Mouse (Mus musculus) hindbrain, embryonic 11.5 days (tissue): ENCODE measurements around the gene Mcemp1. TPM values are rescaled to one million over a fixed set of nuclear protein-coding genes. Genes with fewer than 3 reads are reported as not detected.
A peak's percentile ranks its signal among the peaks of the same experiment; 100 is the strongest.

Source experiments
- ATAC-seq: fragments of 200-750 bp; cut with Nextera tagmentation; 2 replicates; pipeline ENCODE4 v1.8.0; 2017; ENCODE audit warnings: mild to moderate bottlenecking, moderate TSS enrichment, moderate library complexity; ENCODE audit not compliant: low FRiP score
- DNase-seq: peaks from one replicate; pipeline ENCODE4 v3.0.0-alpha.2; 2015; ENCODE audit warnings: low spot score
- H3K27ac ChIP-seq: fragments of 300-500 bp; sonication (generic); 2 replicates; pipeline ENCODE4 v1.5.1; 2014; ENCODE audit warnings: mild to moderate bottlenecking, low read depth, low read length
- H3K27me3 ChIP-seq: fragments of 300-500 bp; sonication (generic); 2 replicates; pipeline ENCODE4 v1.6.1; 2014; ENCODE audit warnings: mild to moderate bottlenecking, low read length, moderate library complexity, mixed read lengths; ENCODE audit not compliant: control insufficient read depth, insufficient read depth
- H3K36me3 ChIP-seq: fragments of 300-500 bp; sonication (generic); 2 replicates; pipeline ENCODE4 v1.6.1; 2014; ENCODE audit warnings: mild to moderate bottlenecking, low read length, moderate library complexity, mixed read lengths; ENCODE audit not compliant: control insufficient read depth, insufficient read depth
- H3K4me1 ChIP-seq: fragments of 300-500 bp; sonication (generic); replicated peaks from 2 replicates; pipeline ENCODE4 v1.6.1; 2014; ENCODE audit warnings: low read length, mixed read lengths; ENCODE audit not compliant: control insufficient read depth, insufficient read depth
- H3K4me2 ChIP-seq: fragments of 300-500 bp; sonication (generic); replicated peaks from 2 replicates; pipeline ENCODE4 v1.6.1; 2014; ENCODE audit warnings: mild to moderate bottlenecking, low read depth, low read length
- H3K4me3 ChIP-seq: fragments of 300-500 bp; sonication (generic); 2 replicates; pipeline ENCODE4 v1.5.1; 2014; ENCODE audit warnings: low read depth, low read length
- H3K9ac ChIP-seq: fragments of 300-500 bp; sonication (generic); 2 replicates; pipeline ENCODE4 v1.6.1; 2014; ENCODE audit warnings: low read depth, low read length
- H3K9me3 ChIP-seq: fragments of 300-500 bp; sonication (generic); 2 replicates; pipeline ENCODE4 v1.6.1; 2016; ENCODE audit warnings: low read length; ENCODE audit not compliant: control insufficient read depth
- WGBS: fragments of 180-500 bp; shearing (Covaris S2); extraction: QIAGEN DNeasy Blood & Tissue Kit; methylation state at CpG from one replicate; pipeline ENCODE4 v1.1.7; 2014; 5-methylcytosine and 5-hydroxymethylcytosine counted together
- polyA plus RNA-seq: library from polyadenylated mRNA; unstranded; fragments of >200 nt; fragmentation: Nextera tagmentation; extraction: Ambion mirVana; gene quantifications from 2 replicates; pipeline ENCODE4 v1.2.1, GENCODE M21; 2014

Gene Mcemp1
- 0.19 TPM in 1 of 2 replicates, not detected in the other for polyA plus RNA-seq

- Histone ChIP-seq H3K27me3 (no peaks in the 10 kb centered on the region), H3K4me1 (no peaks in the 10 kb centered on the region), H3K4me2 (no peak within 1 kb of the TSS), H3K27ac (no peak within 1 kb of the TSS), H3K9ac (no peak within 1 kb of the TSS), H3K36me3 (no peaks in the 10 kb centered on the region), H3K9me3 (no peaks in the 10 kb centered on the region), H3K4me3 (no peak within 1 kb of the TSS)
- DNase-seq: no peak
- no peak for ATAC-seq
- WGBS: 78% methylated on average over 6 of the region's 6 CpGs
These were observed at the start of gene Mcemp1 for GRCm38 (mm10) chr8:3665507-3665906. Gene Mcemp1 (plus strand): TSS chr8:3665754.

- DNase-seq: peak; percentile 100
- H3K9ac ChIP-seq: peak within 1 kb of the TSS; percentile 73
- no peak within 1 kb of the TSS for H3K27ac ChIP-seq
- 0 out of 2 replicates have a peak, but pooled peaks cover 2% of the 10 kb centered on the region for H3K4me1 ChIP-seq
- no peaks in the 10 kb centered on the region for H3K27me3 ChIP-seq
- no peaks in the 10 kb centered on the region for H3K9me3 ChIP-seq
- no peaks in the 10 kb centered on the region for H3K36me3 ChIP-seq
- H3K4me3 ChIP-seq: peak within 1 kb of the TSS; percentile 93
- WGBS: under 1% methylated on average over 37 of the region's 37 CpGs
- peak within 1 kb of the TSS; percentile 69 for H3K4me2 ChIP-seq
- ATAC-seq: peak; percentile 99
These were observed 44.2 kb upstream of the Mcemp1 start, which contains the start of the genes Xab2 and Pet100 for GRCm38 (mm10) chr8:3621199-3621970. Gene Xab2 (minus strand): TSS chr8:3621316. Gene Pet100 (plus strand): TSS chr8:3621548.

- WGBS: 68% methylated on average over 8 of the region's 8 CpGs
- H3K9ac ChIP-seq: no peak overlapping the region
These were observed 43.4 kb upstream of the Mcemp1 start for GRCm38 (mm10) chr8:3622119-3622518.

GRCm38 (mm10) chr8:3625445-3625844, 40.1 kb upstream of the Mcemp1 start, which contains the start of gene Pcp2:
Gene Pcp2 (minus strand): TSS chr8:3625545.
- WGBS: 80% methylated on average over 1 of the region's 1 CpGs
- Histone ChIP-seq H3K27ac (no peak within 1 kb of the TSS), H3K27me3 (no peaks in the 10 kb centered on the region; the same call in 1 of the 2 replicates), H3K9me3 (no peaks in the 10 kb centered on the region), H3K36me3 (no peaks in the 10 kb centered on the region), H3K4me2 (no peak within 1 kb of the TSS), H3K4me1 (no peaks in the 10 kb centered on the region), H3K9ac (no peak within 1 kb of the TSS), H3K4me3 (no peak within 1 kb of the TSS)
- DNase-seq (no peak), ATAC-seq (no peak)

More at GRCm38 (mm10) chr8:3622119-3622518, 43.4 kb upstream of the Mcemp1 start:
- H3K36me3 ChIP-seq: no peaks in the 10 kb centered on the region
- 0 out of 2 replicates have a peak, but pooled peaks cover 2% of the 10 kb centered on the region for H3K4me1 ChIP-seq
- no peak overlapping the region for H3K27ac ChIP-seq
- no peaks in the 10 kb centered on the region for H3K27me3 ChIP-seq
- no peaks in the 10 kb centered on the region for H3K9me3 ChIP-seq
- H3K4me2 ChIP-seq: peak overlapping the region; percentile 60
- peak overlapping the region; percentile 93 for H3K4me3 ChIP-seq
- ATAC-seq: no peak
- DNase-seq: no peak

GRCm38 (mm10) chr8:3626971-3627370, 38.6 kb upstream of the Mcemp1 start:
- Histone ChIP-seq H3K4me2 (no peak overlapping the region), H3K27ac (no peak overlapping the region), H3K36me3 (no peaks in the 10 kb centered on the region), H3K9me3 (no peaks in the 10 kb centered on the region), H3K27me3 (no peaks in the 10 kb centered on the region; the same call in 1 of the 2 replicates), H3K4me3 (no peak overlapping the region), H3K9ac (no peak overlapping the region), H3K4me1 (no peaks in the 10 kb centered on the region)
- ATAC-seq: no peak
- 66% methylated on average over 5 of the region's 5 CpGs for WGBS
- DNase-seq: no peak

GRCm38 (mm10) chr8:3628014-3628413, 37.5 kb upstream of the Mcemp1 start:
- DNase-seq: peak; percentile 25
- 28% methylated on average over 5 of the region's 5 CpGs for WGBS

GRCm38 (mm10) chr8:3630647-3631477, 34.7 kb upstream of the Mcemp1 start, which contains the start of gene Stxbp2:
Gene Stxbp2 (plus strand): TSS chr8:3630955.
- peak within 1 kb of the TSS; percentile 87 for H3K4me2 ChIP-seq
- DNase-seq (peak; percentile 67), ATAC-seq (peak; percentile 75)
- H3K9me3 ChIP-seq: no peaks in the 10 kb centered on the region
- peak within 1 kb of the TSS; percentile 52 for H3K4me3 ChIP-seq
- 7% methylated on average over 47 of the region's 47 CpGs for WGBS
- no peaks in the 10 kb centered on the region for H3K36me3 ChIP-seq
- no peak within 1 kb of the TSS for H3K27ac ChIP-seq
- no peaks in the 10 kb centered on the region for H3K4me1 ChIP-seq
- H3K27me3 ChIP-seq: no peaks in the 10 kb centered on the region; the same call in 1 of the 2 replicates
- peak within 1 kb of the TSS; percentile 55; the same call in 1 of the 2 replicates for H3K9ac ChIP-seq

More at GRCm38 (mm10) chr8:3628014-3628413, 37.5 kb upstream of the Mcemp1 start:
- H3K9ac ChIP-seq: no peak overlapping the region
- H3K4me2 ChIP-seq: no peak overlapping the region
- H3K27ac ChIP-seq: no peak overlapping the region
- no peak for ATAC-seq
- no peaks in the 10 kb centered on the region for H3K36me3 ChIP-seq
- H3K27me3 ChIP-seq: no peaks in the 10 kb centered on the region; the same call in 1 of the 2 replicates
- H3K9me3 ChIP-seq: no peaks in the 10 kb centered on the region
- H3K4me3 ChIP-seq: no peak overlapping the region
- H3K4me1 ChIP-seq: no peaks in the 10 kb centered on the region

- ATAC-seq (no peak; the same call in 1 of the 2 replicates), DNase-seq (no peak)
- Histone ChIP-seq H3K27ac (no peak overlapping the region), H3K4me2 (peak overlapping the region; percentile 87), H3K36me3 (no peaks in the 10 kb centered on the region), H3K9ac (peak overlapping the region; percentile 55; the same call in 1 of the 2 replicates), H3K4me1 (no peaks in the 10 kb centered on the region), H3K9me3 (no peaks in the 10 kb centered on the region), H3K27me3 (no peaks in the 10 kb centered on the region; the same call in 1 of the 2 replicates), H3K4me3 (peak overlapping the region; percentile 52)
- 22% methylated on average over 8 of the region's 8 CpGs for WGBS
These were observed 34.1 kb upstream of the Mcemp1 start for GRCm38 (mm10) chr8:3631478-3631875.
